Mouse (Mus musculus): ENCODE results near the gene Plekha6.

The Plekha6 gene

DNA sequence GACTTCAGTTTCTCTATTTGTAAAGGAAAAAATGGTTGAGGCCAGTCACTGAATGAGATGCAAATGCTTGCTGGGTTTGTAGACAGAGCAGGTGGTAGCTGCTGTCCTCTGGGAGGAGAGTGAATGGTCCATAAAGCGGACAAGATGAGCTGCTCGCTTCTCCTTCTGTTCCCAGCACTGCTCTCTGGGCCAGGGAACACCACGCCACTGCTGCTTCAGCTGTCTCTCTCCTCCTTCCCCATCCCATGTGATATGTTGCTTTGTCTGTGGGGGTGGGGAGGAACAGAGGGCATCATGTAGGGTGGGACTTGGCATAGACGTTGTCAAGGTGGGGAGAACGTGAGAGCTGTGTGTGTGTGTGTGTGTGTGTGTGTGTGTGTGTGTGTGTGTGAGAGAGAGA lies 53.0 kb downstream of the Plekha6 start:
- DNase-seq: no peak

- DNase-seq: no peak
Observed at GRCm38 (mm10) chr1:133219106-133219505, 55.1 kb downstream of the Plekha6 start.

DNA sequence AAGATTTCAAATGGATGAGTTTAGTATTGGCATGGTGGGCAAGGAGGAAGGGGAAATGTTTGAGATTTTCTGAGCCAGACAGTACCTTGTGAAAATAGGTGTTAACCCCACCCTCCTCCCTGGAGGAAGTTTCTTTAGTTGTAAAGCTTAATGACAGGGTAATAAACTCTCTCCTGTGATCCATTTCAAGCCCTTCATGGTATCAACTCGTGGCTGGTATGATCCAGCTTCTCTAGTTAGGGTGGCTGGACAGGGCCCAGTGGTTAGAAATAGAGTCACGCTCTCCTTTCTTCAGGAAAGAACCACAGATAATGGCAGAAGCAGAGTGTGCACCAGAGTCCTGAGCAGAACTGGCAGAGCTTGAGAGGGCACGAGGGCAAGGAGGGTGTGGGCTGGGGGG lies 57.4 kb downstream of the Plekha6 start:
- no peak for DNase-seq

DNA sequence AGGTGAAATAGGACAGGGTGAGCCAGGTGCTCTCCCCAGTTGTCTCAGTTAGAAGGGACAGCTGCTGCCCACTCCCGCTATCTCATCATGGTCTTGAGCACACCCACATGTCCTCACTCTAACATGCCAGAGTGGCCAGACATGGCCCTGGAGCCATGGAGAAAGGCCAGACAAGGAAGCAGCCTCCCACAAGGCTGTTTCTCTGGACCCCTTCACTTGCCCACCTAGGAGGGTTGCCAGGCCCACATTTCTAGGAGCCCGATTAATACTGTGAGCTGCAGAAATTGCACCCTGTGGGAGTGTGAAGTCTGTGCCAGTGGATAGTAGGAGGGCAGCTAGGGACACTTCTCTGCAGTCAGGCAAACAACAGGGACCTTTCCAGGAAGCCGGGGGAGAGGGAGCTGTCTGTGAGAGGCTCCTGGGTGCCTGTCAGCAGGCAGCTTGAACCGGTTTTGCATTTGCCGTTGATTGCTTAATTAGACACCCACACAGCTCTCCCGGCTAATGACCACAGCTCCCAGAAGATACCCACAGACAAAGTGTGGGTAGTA lies 58.5 kb downstream of the Plekha6 start:
- DNase-seq: no peak

DNA sequence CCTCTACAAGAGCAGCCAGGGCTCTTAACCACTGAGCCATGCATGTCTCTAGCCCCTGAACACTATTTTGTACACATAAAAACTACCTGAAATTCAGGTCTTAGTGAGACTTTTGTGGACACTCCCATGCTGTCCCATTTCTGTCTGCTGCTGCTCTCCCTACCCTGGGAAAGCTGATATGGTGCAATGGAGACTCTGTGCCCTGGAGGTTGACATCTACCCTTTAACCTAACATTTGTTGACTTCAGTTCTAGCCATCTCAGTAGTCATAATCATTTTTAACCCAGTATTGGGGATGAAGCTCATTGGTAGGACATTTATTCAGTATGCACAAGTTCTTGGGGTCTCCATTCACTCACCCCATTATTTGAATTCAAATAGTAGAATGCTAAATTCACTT lies 60.7 kb downstream of the Plekha6 start:
- no peak for DNase-seq

- DNase-seq: no peak
Observed at GRCm38 (mm10) chr1:133225137-133225536, 61.1 kb downstream of the Plekha6 start.

DNA sequence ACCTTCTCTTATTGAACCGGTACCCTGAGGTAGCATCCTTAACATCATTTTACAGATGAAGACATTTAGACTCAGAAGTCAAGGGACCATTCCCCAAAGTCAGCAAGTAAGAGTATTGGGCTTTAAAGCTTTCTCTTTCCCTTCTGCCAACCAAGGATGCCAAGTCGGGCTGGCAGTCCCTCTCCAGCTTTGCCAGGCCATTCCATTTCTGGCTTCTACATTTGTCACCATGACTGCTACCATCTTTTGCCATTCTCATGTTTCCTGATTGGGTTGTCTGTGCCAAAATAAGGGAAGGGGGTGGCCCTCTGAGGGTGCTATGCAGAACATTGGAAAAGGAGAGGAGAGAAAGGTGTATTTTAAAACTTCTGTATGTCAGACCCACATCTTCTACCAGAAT lies 61.6 kb downstream of the Plekha6 start:
- no peak for DNase-seq

DNA sequence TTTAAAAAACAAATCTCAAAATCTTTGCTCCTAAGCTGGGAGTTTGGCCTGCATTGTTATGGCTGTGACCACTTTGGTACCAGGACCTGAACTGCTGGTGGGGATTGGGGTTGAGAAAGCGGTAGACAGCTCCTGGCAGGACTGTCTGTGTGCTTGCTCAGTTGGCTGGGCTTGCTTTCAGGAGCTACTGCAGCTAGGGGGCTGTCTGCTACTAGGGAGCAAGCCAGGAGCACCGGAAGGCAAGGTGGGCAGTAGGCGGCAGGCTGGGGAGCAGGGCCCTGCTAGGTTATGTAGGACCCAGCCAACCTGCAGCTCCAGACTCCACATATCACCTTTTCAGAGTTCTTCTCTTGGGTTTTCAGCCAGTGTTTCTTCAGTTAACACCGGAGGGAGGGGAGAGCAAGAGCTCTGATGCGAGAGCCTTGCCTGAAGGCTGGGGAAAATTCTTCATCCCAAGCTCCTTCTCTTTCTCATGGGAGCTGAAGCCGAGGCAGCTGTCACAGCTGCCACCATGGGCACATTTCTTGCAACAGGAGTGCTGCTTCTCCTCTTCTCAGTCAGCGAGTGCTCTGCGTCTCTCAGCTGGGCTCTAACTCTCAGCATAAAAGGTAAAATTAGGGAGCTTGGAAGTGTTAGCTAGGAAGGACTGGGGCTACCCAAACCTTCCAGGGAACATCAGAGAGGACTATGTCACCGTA lies 62.1 kb downstream of the Plekha6 start:
- peak; percentile 51 for DNase-seq

DNA sequence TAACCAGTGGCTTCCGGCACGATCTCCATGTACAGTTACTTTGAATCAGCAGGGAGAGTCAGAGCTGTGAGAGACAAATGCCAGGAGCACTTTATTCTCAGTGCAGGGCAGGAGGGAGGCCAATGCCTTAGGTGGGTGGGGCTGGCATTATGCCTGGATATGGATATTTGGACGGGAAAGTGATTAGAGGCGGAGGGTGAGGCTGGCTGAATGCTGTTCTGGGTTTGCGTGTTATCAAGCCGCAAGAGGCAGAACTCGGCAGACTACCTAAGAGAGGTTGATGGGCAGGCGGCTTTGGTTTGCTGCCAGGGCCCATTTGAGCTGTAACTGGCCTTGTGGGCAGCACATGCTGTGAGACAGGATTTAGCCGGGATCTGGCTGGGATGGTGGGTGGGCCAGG lies 62.9 kb downstream of the Plekha6 start:
- peak; percentile 12 for DNase-seq

DNA sequence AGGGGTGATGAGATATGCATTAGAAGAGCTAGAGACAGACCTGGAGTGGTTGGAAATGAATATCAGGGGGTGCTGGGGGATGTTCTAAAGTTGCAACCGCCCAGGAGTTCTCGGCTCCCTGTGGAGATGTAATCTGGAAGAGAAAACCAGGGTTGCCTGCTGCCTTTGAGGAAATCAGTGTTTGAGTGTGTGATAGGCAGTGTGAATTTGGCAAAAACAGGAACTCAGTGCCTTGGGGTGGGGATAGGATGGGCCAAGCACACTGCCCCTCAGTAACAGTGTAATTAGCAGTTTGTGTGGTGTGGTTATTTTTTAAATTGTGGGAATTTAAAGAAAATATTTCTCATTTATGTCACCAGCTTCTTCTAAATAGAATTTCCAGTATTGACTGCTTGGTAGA lies 63.4 kb downstream of the Plekha6 start:
- no peak for DNase-seq

DNA sequence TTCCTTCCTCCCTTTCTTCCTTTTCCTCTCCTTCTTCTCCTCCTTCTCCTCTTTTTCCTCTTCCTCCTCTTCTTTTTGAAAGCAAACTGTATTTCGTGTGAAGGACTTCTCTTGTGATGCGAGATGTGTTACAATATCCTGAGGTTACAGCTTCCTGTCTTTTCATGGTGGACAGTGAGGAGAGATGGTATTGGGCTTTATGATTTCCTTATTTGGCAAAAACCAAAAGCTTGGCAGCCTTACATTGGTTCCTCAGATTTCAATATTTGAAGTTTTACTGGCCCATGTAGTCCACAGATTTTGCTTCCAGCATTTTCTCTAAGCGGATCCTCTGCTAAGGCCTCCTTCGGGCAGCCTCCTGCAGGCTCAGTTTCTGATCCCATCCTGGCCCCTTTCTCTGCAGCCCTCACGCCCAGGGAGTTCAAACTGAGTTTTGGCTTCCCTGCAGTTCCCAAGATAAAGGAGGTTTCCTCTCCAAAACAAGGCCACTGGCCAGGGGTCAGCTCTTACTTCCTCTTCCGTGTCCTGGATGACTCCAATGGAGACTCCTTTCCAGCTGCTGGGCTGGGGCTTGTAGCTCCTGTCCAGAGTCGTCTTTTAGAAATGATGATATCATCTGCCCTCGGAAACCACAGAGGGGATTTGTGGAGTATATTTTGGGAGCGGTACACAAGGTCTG lies 64.9 kb downstream of the Plekha6 start:
- DNase-seq: no peak

GRCm38 (mm10) chr1:133231523-133232193 lies 67.6 kb downstream of the Plekha6 start:
- no peak for DNase-seq

DNA sequence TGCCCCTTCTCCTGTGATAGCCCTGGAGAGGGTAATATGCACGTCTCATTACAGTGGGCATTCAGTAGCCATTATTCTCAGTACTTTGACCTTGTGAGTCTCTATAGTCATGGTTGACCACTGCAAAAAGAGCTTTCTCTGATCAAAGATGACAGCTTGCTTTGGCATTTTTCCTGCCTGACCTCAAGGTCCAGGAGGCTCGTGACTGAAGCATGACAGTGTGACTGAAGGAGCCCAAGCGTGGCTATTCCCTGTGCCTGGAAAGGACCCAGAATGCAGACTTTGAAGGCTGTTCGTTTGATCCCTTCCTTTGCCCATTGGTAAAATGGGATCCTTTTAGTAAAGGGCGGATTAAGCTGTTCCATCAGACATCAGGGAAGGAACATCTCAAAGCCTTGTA lies 71.9 kb downstream of the Plekha6 start:
- DNase-seq: no peak

GRCm38 (mm10) chr1:133236693-133237440 lies 72.9 kb downstream of the Plekha6 start:
- DNase-seq: peak; percentile 44

- DNase-seq: peak; percentile 29
Observed at GRCm38 (mm10) chr1:133237670-133238069, 73.7 kb downstream of the Plekha6 start.

DNA sequence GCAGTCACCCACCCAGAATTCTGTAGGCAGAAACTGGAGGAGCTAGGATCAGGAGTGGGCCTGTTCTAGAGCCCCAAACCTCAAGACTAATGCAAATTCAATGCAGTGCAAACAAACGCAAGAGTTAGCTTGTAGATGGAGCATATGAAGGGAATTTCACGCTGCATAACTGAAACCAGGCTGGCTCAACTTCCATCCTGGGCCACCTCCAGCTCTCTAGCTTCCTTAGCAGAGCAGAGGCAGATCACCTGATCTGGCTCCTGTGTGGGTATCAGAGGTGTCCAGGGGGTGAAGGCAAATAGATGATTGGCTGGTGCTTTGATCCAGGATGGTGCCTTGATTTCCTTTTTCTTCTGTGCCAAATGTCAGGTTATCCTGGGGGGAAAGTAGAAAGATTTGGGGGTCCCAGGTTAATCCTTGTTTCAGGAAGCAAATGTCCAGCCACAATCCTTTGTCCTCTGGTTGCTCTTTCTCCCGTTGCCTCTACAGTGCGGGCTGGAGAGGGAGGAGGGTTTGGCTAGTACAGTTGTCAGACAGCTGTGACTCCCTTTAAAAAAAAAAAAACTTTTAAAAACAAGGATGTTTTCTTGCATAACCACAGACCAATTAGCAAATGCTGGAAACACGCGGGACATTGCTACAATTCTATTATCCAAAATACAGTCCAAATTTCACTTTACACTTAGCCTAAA lies 75.3 kb downstream of the Plekha6 start:
- DNase-seq: no peak

DNA sequence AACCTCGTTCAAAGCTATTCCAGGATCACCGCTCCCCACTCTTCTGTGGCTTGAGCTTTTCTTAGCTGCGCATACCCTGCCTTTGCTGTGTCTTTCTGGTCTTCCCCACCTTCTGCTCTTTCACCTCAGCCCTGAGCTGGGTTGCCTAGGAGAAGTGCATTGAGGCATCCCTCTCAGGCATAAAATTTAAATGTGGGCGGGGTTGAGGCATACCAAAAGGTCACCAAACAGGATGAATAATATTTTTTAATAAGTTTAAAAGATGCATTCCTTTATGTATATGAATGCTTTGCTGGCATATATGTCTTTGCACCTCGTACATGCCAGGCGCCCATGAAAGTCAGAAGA lies 75.8 kb downstream of the Plekha6 start:
- DNase-seq: no peak

- no peak for DNase-seq
Observed at GRCm38 (mm10) chr1:133240881-133241280, 76.9 kb downstream of the Plekha6 start.

GRCm38 (mm10) chr1:133244668-133245067 lies 80.7 kb downstream of the Plekha6 start:
- DNase-seq: peak; percentile 78

- peak; percentile 38 for DNase-seq
Observed at GRCm38 (mm10) chr1:133245690-133246619, 81.9 kb downstream of the Plekha6 start.

GRCm38 (mm10) chr1:133247189-133247588 lies 83.2 kb downstream of the Plekha6 start:
- no peak for DNase-seq
